Mouse (Mus musculus): ENCODE results near the gene Lhfpl5.

Lhfpl5 gene

GRCm38 (mm10) chr17:28572521-28572920, 2.9 kb upstream of the Lhfpl5 start:
- no peak for DNase-seq (ENCODE audit: low read depth, low spot score)

- no peak for DNase-seq (ENCODE audit: low read depth, low spot score)
These were observed 2.5 kb upstream of the Lhfpl5 start for GRCm38 (mm10) chr17:28572941-28573340.

- DNase-seq (ENCODE audit: low read depth, low spot score): peak; percentile 91
These were observed 5.0 kb downstream of the Lhfpl5 start for GRCm38 (mm10) chr17:28580396-28580795.

GRCm38 (mm10) chr17:28581056-28581455, 5.6 kb downstream of the Lhfpl5 start:
- DNase-seq (ENCODE audit: low read depth, low spot score): no peak

- DNase-seq (ENCODE audit: low read depth, low spot score): no peak
These were observed 11.1 kb downstream of the Lhfpl5 start for GRCm38 (mm10) chr17:28586509-28586908.

GRCm38 (mm10) chr17:28588591-28588990, 13.2 kb downstream of the Lhfpl5 start:
- no peak for DNase-seq (ENCODE audit: low read depth, low spot score)

GRCm38 (mm10) chr17:28590596-28590995, 15.2 kb downstream of the Lhfpl5 start:
- no peak for DNase-seq (ENCODE audit: low read depth, low spot score)

- DNase-seq (ENCODE audit: low read depth, low spot score): no peak
These were observed 16.0 kb downstream of the Lhfpl5 start for GRCm38 (mm10) chr17:28591476-28591875.

GRCm38 (mm10) chr17:28592998-28593397, 17.6 kb downstream of the Lhfpl5 start:
- peak; percentile 58 for DNase-seq (ENCODE audit: low read depth, low spot score)

- DNase-seq (ENCODE audit: low read depth, low spot score): no peak
These were observed 18.5 kb downstream of the Lhfpl5 start for GRCm38 (mm10) chr17:28593965-28594364.

- DNase-seq (ENCODE audit: low read depth, low spot score): no peak
These were observed 25.3 kb downstream of the Lhfpl5 start for GRCm38 (mm10) chr17:28600780-28601179.

GRCm38 (mm10) chr17:28601557-28602250, 26.3 kb downstream of the Lhfpl5 start:
- DNase-seq (ENCODE audit: low read depth, low spot score): no peak

- no peak for DNase-seq (ENCODE audit: low read depth, low spot score)
These were observed 34.1 kb downstream of the Lhfpl5 start for GRCm38 (mm10) chr17:28609543-28609942.

- no peak for DNase-seq (ENCODE audit: low read depth, low spot score)
These were observed 37.2 kb downstream of the Lhfpl5 start for GRCm38 (mm10) chr17:28612603-28613002.

- no peak for DNase-seq (ENCODE audit: low read depth, low spot score)
These were observed 37.7 kb downstream of the Lhfpl5 start for GRCm38 (mm10) chr17:28613096-28613495.

- no peak for DNase-seq (ENCODE audit: low read depth, low spot score)
These were observed 39.9 kb downstream of the Lhfpl5 start for GRCm38 (mm10) chr17:28615332-28615731.

GRCm38 (mm10) chr17:28617636-28618035, 42.2 kb downstream of the Lhfpl5 start:
- DNase-seq (ENCODE audit: low read depth, low spot score): no peak

GRCm38 (mm10) chr17:28618124-28618523, 42.7 kb downstream of the Lhfpl5 start:
- no peak for DNase-seq (ENCODE audit: low read depth, low spot score)

GRCm38 (mm10) chr17:28618775-28619174, 43.3 kb downstream of the Lhfpl5 start:
- DNase-seq (ENCODE audit: low read depth, low spot score): no peak

GRCm38 (mm10) chr17:28621381-28622299, 46.2 kb downstream of the Lhfpl5 start:
- DNase-seq (ENCODE audit: low read depth, low spot score): peak; percentile 70

GRCm38 (mm10) chr17:28622300-28622759, 46.9 kb downstream of the Lhfpl5 start, which contains the start of gene Srpk1:
Gene Srpk1, minus strand, starts transcription at chr17:28622709.
- peak; percentile 89 for DNase-seq (ENCODE audit: low read depth, low spot score)

GRCm38 (mm10) chr17:28624841-28625240, 49.4 kb downstream of the Lhfpl5 start:
- no peak for DNase-seq (ENCODE audit: low read depth, low spot score)
